Mouse (Mus musculus): Measurements from ENCODE around the gene Atrip. TPM values are rescaled to one million over a fixed set of nuclear protein-coding genes. Genes with fewer than 3 reads are reported as not detected.
A peak's percentile ranks its signal among the peaks of the same experiment; 100 is the strongest.

The Atrip gene
- 10 to 100 TPM; 24.4 to 29.0 TPM for total RNA-seq (2021)

DNA sequence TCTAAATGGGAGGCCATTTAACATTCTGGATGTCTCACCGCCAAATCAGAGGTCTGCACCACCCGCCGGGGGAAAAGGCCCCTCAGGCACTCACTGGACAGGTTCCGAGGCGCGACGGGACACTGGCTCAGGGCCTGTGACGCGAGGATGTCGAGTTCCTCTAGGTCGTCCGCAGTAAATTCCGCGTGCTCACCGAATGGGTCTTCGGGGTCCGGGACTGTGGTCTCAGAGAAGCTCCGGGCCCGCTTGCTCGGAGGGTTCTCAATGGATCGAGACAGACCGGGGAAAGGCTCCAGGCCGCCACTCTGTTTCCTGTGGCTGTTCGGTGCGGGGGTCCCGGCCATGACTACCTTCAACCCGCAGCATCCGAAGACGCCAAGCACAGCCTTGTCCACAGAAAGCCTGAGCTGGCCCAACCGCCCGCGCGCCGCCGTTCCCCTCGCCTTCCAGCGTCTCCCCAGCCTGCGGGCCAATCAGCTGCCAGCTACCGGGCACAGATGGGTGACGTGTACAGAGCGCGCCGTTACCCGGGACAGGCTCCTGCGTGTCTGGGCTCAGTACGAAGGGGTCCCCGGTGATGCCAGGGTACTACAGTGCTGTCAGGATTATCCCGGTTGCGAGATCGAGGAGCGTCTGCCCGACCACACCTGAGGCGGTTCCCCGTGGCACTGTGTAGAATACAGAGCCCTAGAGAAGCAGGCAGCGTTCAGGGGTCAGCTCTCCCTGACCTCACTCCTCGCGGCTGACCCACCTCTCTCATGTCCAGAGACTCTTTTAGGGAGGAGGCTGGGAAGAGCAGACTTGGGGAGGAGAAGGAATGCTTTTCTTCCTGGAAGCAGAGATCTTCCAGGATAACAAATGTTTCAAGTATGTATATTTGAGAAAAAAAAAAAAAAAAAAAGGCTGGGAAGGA lies at the start of gene Atrip:
Gene Atrip (minus strand): TSS at position 464 of the 913 bp plus-strand sequence.
- intact Hi-C loops (cut with DNase I): no loop called here
- DNase-seq (ENCODE audit: extremely low spot score in 1 of 2, low spot score in 2 of 2): peak; percentile 94 to 95

DNA sequence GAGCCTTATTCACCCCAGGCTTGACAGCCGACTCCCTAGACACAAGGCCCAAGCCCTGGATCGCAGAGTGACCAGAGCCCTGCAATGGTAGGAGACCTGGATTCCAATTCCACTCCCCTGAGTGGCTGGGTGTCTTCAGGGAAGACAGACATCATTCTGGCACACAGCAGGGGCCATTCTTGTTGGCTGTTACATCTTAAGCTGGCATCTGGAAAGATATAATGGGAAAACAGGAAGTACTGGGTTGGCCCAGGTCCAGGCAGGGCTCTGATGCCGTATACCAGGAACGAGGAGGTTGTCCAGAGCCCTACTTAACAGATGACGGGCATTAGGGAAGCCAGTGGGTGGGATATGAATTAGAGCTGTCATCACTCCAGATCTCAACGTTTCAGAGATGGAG lies 49.3 kb upstream of the Atrip start:
- intact Hi-C loops (cut with DNase I): loop anchor here (5.0 to 10.0 kb wide), 2 partner anchors 121 to 742 kb away; no protein-coding TSS in a partner anchor
- DNase-seq (ENCODE audit: extremely low spot score in 1 of 2, low spot score in 2 of 2): no peak

DNA sequence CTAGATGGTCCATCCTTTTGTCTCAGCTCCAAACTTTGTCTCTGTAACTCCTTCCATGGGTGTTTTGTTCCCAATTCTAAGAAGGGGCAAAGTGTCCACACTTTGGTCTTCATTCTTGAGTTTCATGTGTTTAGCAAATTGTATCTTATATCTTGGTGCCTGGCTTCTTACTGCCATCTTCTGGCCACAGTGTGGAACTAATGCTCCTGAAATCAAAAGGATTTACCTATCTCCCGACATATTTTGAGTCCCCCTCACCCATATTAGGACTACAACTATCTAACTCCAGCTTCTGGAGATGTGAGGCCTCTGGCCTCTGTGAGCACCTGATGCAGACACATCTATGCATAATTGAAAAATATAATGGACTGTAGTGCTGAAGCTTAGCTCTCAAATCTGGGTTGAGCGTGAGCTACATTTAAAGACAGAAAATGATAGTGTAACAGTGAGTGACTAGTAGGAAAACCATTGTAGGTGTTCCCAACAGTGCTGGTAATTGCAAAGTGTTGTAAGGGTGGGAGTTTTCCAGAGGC lies 48.7 kb upstream of the Atrip start:
- DNase-seq (ENCODE audit: extremely low spot score in 1 of 2, low spot score in 2 of 2): no peak
- intact Hi-C loops (cut with DNase I): loop anchor here (5.0 to 10.0 kb wide), 2 partner anchors 120 to 742 kb away; no protein-coding TSS in a partner anchor

DNA sequence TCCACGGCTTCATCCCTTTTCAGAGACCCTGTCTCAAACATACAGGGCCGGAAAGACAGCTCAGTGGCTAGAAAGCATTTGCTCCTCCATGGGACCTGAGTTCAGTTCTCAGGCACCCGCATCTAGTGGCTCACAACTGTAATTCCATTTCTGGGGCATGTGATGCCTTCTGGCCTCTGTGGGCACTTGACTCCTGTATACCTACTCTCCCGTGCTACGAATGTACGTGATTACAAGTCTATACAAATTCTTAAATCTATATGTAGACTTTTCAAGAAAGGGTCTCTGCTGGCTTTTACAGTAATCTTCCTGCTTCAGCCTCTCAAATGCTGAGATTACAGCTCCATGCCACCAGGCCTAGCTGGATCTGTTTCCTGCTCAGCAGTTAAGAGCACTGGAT lies 47.0 kb upstream of the Atrip start:
- DNase-seq (ENCODE audit: extremely low spot score in 1 of 2, low spot score in 2 of 2): no peak
- intact Hi-C loops (cut with DNase I): loop anchor here (5.0 to 10.0 kb wide), 2 partner anchors 119 to 744 kb away; no protein-coding TSS in a partner anchor

DNA sequence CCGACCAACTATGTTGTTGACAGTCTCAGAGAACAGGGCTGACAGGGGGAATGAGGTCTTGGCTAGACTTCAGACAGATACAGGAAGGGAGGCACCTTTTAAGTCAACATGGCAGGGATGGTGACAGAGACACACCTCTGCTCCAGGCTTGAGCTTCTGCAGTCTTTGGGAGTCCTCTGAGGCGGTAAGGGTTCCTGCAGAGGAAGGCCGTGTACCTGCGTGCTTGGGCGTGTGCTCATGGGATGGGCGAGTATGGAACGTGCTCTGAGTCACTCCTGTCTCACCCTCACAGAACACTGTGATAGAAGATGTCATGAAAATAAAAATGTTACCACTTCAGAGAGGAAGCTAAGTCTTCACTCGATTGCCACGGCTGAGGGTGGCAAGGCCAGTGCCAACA lies 45.6 kb upstream of the Atrip start:
- intact Hi-C loops (cut with DNase I): no loop called here
- no peak for DNase-seq (ENCODE audit: extremely low spot score in 1 of 2, low spot score in 2 of 2)

DNA sequence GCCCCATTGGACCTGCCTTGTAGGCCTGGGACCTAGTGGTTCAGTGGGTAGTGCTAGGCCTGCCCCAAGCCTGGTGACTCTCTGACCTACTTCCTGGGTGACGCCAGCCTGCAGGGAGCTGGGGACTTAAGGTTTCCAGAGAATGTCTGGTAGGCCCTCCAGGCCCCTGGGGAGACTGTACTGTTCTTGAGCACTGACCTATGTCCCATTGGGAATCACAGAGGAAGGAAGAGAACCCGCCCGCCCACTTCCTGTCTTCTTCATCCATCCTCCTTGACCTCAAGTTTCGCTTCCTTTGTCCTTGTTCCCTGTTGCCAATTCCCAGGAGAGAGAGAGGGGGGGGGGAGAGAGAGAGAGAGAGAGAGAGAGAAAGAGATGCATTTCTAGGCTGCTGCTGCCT lies 44.2 kb upstream of the Atrip start:
- DNase-seq (ENCODE audit: extremely low spot score in 1 of 2, low spot score in 2 of 2): peak in 1 of 2 experiments; percentile 68
- intact Hi-C loops (cut with DNase I): no loop called here

DNA sequence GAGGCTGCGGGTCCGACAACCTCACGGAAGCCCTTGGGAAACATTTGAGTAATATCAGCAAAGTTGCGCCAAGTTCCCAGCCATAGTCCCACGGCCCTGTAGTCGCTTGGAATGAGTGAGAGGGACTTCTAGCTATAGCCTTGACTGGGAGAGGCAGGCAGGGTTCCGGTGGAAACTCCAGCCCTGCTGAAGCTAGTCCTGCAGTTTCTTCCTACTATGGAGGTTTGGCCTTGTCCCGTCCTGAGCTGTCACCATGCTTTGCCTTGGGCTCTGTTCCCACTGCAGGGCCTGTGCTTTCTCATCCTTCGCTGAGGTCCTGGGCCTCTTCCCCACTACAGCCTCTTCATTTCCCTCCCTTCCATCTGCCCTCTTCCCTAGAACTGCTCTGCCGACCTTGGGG lies 42.3 kb upstream of the Atrip start:
- intact Hi-C loops (cut with DNase I): no loop called here

DNA sequence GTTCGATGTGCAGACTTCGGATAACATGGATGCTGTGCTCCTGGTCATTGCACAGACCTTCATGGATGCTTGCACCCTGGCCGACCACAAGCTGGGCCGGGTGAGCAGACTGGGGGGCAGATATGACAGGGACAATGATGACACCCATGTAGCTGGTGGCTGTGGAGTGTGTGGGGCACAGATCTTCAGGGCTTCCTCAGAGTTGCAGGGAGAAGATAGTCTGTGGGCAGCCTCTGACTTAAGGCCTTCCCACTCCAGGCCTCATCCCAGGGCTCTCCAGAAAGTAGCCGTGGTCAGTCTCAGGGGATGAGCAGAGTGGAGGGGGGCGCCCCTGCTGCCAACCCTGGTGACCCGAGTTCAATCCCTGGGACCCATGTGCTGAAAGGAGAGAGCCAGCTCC lies 40.9 kb upstream of the Atrip start:
- no peak for DNase-seq (ENCODE audit: extremely low spot score in 1 of 2, low spot score in 2 of 2)
- intact Hi-C loops (cut with DNase I): no loop called here

More for the DNA sequence above, 42.3 kb upstream of the Atrip start:
- no peak for DNase-seq (ENCODE audit: extremely low spot score in 1 of 2, low spot score in 2 of 2)

DNA sequence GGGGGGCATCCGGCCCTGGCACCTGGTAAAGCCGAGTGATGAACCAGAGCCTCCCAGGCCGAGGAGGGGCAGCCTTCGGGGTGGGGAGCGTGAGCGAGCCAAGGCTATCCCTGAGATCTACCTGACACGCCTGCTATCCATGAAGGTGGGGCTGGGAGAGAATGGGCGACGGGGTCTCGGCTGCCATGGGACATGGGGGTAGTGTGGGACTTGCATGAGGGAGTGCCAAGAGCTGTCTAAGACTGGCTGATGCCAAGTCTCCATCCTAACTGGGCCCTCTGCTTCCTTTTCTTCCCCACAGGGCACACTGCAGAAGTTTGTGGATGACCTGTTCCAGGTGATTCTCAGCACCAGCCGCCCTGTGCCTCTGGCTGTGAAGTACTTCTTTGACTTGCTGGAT lies 40.4 kb upstream of the Atrip start:
- DNase-seq (ENCODE audit: extremely low spot score in 1 of 2, low spot score in 2 of 2): no peak
- intact Hi-C loops (cut with DNase I): no loop called here

DNA sequence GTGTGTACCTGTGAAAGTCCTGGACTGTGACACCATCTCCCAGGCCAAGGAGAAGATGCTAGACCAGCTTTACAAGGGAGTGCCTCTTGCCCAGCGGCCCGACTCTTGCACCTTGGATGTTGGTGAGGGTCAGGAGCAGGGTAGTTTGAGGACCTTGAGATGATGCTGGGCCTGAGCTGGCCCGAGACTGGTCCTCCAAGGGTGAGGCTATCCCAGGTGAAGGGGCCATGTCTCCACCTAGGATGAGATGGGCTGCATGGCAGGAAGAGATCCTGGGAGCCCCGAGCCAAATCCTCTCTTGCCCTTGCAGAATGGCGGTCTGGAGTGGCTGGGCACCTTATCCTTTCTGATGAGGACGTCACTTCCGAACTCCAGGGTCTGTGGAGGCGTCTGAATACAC lies 39.4 kb upstream of the Atrip start:
- intact Hi-C loops (cut with DNase I): no loop called here
- no peak for DNase-seq (ENCODE audit: extremely low spot score in 1 of 2, low spot score in 2 of 2)

DNA sequence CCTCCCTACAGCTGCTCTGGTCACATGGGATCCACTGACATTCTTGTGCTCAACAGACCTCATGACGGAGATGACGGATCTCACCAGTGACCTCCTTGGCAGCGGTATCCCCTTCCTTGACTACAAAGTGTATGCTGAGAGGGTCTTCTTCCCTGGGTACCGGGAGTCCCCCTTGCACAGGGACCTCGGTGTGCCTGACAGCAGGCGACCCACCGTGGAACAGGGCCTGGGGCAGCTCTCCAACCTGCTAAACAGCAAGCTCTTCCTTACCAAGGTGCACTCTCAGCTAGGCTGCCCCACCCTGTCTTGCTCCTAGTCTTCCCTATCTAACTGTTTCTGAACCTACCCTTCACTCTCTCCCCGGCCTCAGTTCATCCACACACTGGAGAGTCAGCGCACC lies 37.7 kb upstream of the Atrip start:
- no peak for DNase-seq (ENCODE audit: extremely low spot score in 1 of 2, low spot score in 2 of 2)
- intact Hi-C loops (cut with DNase I): no loop called here

DNA sequence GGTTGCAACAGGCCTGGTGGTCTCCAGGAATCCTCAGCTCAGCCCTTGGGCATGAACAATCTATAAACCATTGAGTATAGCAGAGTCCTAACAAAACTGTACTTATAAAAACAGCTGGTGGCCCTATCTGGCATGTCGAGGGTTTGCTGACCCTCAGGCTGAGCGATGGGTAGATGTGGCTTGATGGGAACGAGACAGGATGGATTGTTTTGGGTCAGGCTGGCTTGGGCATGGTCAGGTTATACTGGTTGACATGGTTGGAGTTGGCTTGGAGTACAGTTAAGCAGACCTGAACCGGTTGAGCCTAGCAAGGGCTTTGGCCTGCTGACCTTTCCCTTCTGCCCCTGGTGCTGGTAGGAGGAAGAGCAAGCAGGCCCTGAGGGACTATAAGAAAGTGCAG lies 37.2 kb upstream of the Atrip start:
- intact Hi-C loops (cut with DNase I): no loop called here
- peak in 1 of 2 experiments; percentile 9 for DNase-seq (ENCODE audit: extremely low spot score in 1 of 2, low spot score in 2 of 2)

DNA sequence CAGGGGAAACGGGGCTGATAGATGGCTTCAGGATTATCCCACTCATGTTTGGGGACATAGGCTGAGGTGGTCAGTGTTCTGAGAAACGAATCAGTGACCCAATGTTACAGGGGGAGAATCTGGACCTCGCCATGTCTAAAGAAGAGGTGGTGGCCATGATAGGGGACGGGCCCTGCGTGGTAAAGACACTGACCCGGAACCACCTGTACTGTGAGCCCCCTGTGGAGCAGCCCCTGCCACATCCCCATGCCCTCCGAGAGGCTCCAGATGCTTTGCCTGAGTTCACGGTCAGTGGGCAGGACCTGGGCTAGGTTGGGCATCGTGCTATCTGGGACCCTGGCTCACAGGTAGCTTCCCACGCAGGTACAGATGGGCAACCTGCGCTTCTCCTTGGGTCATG lies 36.3 kb upstream of the Atrip start:
- DNase-seq (ENCODE audit: extremely low spot score in 1 of 2, low spot score in 2 of 2): no peak
- intact Hi-C loops (cut with DNase I): no loop called here

DNA sequence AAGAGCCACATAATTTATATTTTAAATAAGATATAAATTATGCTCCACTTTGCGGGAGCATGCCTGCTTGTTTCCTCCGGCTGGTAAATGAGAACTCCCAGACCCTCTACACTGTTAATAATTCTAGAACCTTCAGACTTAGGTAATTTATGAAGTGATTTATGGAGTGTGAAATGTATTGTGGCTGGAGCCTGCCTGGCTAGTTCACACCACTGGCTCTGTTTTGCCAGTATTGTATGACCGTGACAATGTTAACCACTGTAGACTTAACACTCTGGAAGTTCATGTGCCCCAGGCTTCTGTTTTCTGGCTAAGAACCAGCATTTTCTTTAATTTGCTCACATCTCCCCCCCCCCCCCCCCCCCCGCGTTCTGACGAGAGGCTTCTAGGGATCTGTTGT lies 33.4 kb upstream of the Atrip start:
- DNase-seq (ENCODE audit: extremely low spot score in 1 of 2, low spot score in 2 of 2): no peak
- intact Hi-C loops (cut with DNase I): no loop called here

DNA sequence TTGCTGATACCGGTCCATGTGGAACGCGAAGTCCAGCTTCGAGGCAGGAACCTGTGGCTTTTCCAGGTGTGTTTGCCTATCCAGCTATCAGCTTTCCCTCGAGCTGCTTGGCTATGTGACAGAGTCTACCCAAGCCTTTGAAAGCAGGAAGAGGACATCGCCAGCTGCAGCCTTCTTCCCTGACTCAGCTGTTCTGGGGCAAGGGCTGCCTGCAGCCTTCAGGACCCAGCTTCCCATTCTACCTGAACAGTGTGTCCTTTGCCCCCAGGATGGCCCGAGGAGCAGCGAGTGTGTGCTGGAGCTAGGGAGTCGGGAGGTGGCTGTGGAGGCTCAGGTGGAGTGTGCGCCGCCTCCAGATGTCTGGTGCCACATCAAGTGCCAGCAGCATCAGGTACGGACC lies 31.7 kb upstream of the Atrip start:
- intact Hi-C loops (cut with DNase I): no loop called here
- DNase-seq (ENCODE audit: extremely low spot score in 1 of 2, low spot score in 2 of 2): no peak

DNA sequence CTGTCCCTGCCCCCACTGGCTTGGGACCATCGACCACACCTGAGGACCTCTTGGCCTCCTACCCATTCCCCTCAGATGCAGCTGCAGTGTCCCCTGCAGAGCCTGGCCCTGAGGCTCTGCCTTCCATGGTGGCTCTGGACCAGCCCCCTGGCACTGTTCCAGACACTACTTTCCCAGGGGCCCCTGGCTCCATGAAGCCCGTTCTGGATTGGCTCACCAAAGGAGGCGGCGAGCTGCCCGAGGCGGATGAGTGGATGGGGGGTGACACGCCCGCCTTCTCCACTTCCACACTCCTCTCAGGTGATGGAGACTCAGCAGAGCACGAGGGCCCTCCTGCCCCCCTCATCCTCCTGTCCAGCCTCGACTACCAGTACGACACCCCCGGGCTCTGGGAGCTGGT lies 31.1 kb upstream of the Atrip start:
- intact Hi-C loops (cut with DNase I): no loop called here
- DNase-seq (ENCODE audit: extremely low spot score in 1 of 2, low spot score in 2 of 2): peak in 1 of 2 experiments; percentile 87

DNA sequence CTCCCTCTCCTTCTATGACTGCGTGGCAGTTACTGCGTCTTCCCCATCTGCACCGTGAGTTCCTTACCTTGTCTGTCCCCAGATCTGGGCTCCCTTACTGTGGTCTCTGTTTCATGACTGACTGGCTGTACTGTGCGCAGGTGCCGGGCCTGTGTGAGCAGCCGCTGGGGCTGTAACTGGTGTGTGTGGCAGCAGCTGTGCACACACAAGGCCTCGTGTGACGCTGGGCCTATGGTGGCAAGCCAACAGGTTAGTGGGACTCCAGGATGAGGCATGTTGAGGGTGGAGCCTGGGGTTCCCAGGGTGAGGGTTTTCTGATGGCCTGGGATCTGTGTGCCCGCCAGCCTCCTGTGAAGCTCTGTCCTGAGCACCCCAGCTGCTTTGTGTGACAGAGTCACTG lies 30.2 kb upstream of the Atrip start:
- intact Hi-C loops (cut with DNase I): no loop called here
- DNase-seq (ENCODE audit: extremely low spot score in 1 of 2, low spot score in 2 of 2): no peak

DNA sequence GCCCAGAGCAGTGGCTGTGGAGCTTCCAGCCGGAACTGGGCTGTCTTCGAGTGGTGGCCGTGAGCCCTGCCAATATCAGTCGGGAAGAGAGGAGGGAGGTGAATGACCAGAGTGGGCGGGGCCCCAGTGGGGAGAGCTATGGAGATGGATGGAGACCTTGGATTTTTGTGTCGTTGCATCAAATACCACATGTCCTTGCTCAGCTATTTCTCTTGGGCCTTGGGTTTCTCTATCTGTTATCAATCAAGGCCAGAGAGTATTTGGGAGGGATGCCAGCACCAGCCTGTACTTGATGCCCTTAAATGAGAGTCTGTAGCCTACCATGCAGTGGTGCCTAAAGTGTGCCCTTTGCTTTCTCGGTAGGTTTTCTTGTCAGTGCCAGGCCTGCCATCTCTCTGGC lies 29.3 kb upstream of the Atrip start:
- intact Hi-C loops (cut with DNase I): no loop called here

DNA sequence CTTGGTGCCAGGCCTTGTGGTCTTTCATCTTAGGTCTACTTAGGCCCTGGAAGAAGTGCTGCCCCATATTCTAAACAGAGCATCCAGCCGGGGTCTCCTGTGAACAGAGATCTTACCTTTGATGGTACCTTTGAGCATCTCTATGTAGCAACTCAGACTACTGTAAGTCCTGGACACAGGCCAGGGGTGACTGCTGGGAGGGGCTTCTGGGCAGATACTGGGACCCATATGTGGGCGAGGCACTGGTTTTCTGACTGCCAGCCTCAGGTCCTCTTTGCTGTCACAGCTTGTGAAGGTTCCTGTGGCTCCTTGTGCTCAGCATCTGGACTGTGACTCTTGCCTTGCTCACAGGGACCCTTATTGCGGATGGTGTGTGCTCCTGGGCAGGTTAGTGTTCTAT lies 28.6 kb upstream of the Atrip start:
- no peak for DNase-seq (ENCODE audit: extremely low spot score in 1 of 2, low spot score in 2 of 2)
- intact Hi-C loops (cut with DNase I): no loop called here

More for the DNA sequence above, 29.3 kb upstream of the Atrip start:
- DNase-seq (ENCODE audit: extremely low spot score in 1 of 2, low spot score in 2 of 2): no peak

DNA sequence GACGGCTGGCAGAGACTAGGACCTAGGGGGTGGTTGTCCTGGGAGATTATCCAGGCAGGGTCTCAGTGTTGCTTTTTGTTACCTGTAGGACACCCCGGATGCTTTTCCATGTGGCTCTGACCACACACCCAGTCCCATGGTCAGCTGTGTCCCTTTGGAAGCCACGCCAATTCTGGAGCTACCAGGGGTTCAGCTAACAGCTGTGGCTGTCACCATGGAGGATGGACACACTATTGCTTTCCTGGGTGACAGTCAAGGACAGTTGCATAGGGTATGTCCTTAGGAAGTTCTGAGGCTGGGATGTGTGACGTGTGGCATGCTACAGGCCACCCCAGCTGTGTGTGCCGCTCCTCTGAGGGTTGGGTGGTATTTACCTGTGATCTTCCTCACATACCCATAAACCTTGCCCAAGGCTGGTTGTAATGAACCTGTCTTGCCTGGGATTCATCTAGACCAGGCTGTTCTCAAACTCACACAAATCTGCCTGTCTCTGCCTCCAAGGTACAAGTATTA lies 28.1 kb upstream of the Atrip start:
- DNase-seq (ENCODE audit: extremely low spot score in 1 of 2, low spot score in 2 of 2): no peak
- intact Hi-C loops (cut with DNase I): no loop called here

Measured in left cerebral cortex, postnatal 10 days (tissue).